Comparison of ENCODE assay signal across 24 mouse cellular contexts in genomic region chr7:27274916-27275315, GRCm38 (mm10).
"Had no signal": no experiment of that assay in that cellular context is flagged by ENCODE, and none has a peak within 500 bp of the region (broad histone marks: within the 10 kb centered on the region; RNA-seq: fewer than 3 reads in every experiment).

No protein-coding gene starts in this region.

- H3K4me2 ChIP-seq: heart, embryonic 11.5 days; heart, embryonic 13.5 days; heart, embryonic 15.5 days; hindbrain, embryonic 13.5 days; hindbrain, embryonic 15.5 days; limb, embryonic 13.5 days; limb, embryonic 15.5 days had no signal

- DNase-seq: gastrocnemius, adult 2 months; gastrocnemius, postnatal 36 days; heart, adult 18-20 months; heart, postnatal 14 days; heart, postnatal 36 days; kidney, adult 18-20 months; kidney, adult 8-10 months; kidney, postnatal 14 days; kidney, postnatal 36 days; layer of hippocampus, adult 9-11 months; layer of hippocampus, postnatal 36 days; left cerebral cortex, postnatal 4 days; lung, adult 18-20 months had no signal

- H3K4me3 ChIP-seq: gastrocnemius, adult 2 months; heart, embryonic 13.5 days; heart, embryonic 15.5 days; hindbrain, embryonic 13.5 days; hindbrain, embryonic 15.5 days; limb, embryonic 13.5 days; limb, embryonic 15.5 days; liver, embryonic 12.5 days had no signal

- H3K9me3 ChIP-seq: heart, embryonic 13.5 days; heart, embryonic 15.5 days; hindbrain, embryonic 13.5 days; hindbrain, embryonic 15.5 days; limb, embryonic 13.5 days; limb, embryonic 15.5 days; liver, embryonic 12.5 days had no signal

- ATAC-seq: hindbrain, postnatal 0 days; liver, embryonic 12.5 days had no signal

- H3K4me1 ChIP-seq: heart, embryonic 13.5 days; heart, embryonic 15.5 days; hindbrain, embryonic 13.5 days; hindbrain, embryonic 15.5 days; limb, embryonic 13.5 days had no signal

- H3K27me3 ChIP-seq: heart, embryonic 13.5 days; heart, embryonic 15.5 days; hindbrain, embryonic 13.5 days; hindbrain, embryonic 15.5 days; limb, embryonic 13.5 days; limb, embryonic 15.5 days; liver, embryonic 12.5 days had no signal

- H3K9ac ChIP-seq: heart, embryonic 13.5 days; heart, embryonic 15.5 days; hindbrain, embryonic 13.5 days; hindbrain, embryonic 15.5 days; limb, embryonic 13.5 days; limb, embryonic 15.5 days; liver, embryonic 12.5 days; liver, embryonic 14.5 days had no signal

- H3K27ac ChIP-seq: gastrocnemius, adult 2 months; heart, embryonic 13.5 days; heart, embryonic 15.5 days; hindbrain, embryonic 13.5 days; hindbrain, embryonic 15.5 days; hindbrain, postnatal 0 days; kidney, postnatal 0 days; limb, embryonic 13.5 days; limb, embryonic 15.5 days; liver, embryonic 12.5 days; liver, embryonic 14.5 days had no signal
